Mouse (Mus musculus): ENCODE results near the gene Hist1h2ap. TPM values are rescaled to one million over a fixed set of nuclear protein-coding genes. Genes with fewer than 3 reads are reported as not detected.
"Not testable (repeated sequence)": the region's sequence is repeated elsewhere in the genome, so short reads cannot be mapped to it uniquely, and the experiment has no call there.

The Hist1h2ap gene
- polyA plus RNA-seq, 2 experiments = 95.9 to 6,963 TPM

DNA sequence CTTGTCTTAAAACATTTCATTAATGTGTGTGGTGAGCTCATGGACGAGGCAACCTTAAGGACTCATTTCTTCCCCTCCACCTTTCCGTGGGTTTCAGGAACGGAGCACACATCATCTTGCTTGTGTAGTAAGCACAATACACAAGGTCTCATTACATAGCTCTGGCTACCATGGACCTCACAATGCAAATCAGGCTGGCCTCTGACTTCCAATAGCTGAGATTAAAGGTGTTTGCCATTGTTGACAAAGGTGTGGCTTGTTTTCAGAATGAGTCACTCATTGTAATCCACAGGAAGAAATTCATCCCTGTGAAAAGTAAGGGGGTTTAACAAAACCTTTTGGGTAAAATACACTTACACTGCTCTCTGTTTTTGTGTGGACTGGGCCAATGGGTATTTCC lies 4.8 kb downstream of the Hist1h2ap start:
- TF ChIP-seq CTCF (IDR thresholded peaks at IDR 0.05; ENCODE audit: low read depth) (no peak), EP300 (IDR thresholded peaks at IDR 0.05; ENCODE audit: low read depth) (no peak)
- no peak for ATAC-seq (ENCODE audit: insufficient read depth)

GRCm38 (mm10) chr13:21820082-21820890 lies 13.0 kb downstream of the Hist1h2ap start:
- H3K4me2 ChIP-seq (ENCODE audit: low read depth); H3K9ac ChIP-seq (replicated peaks); H3K9me3 ChIP-seq (ENCODE audit: control insufficient read depth, low read length); DNase-seq (ENCODE audit: low read depth in 3 of 3, low spot score in 3 of 3); H3K27ac ChIP-seq; H3K36me3 ChIP-seq (replicated peaks; ENCODE audit: control insufficient read depth, insufficient read depth, low read depth); H3K4me1 ChIP-seq (replicated peaks; ENCODE audit: control insufficient read depth in 2 of 2, insufficient read depth in 2 of 2, low read length in 1 of 2); H3K4me3 ChIP-seq (ENCODE audit: insufficient read depth in 1 of 2, low read depth in 2 of 2, low read length in 2 of 2); H3K27me3 ChIP-seq (ENCODE audit: control insufficient read depth, insufficient read depth, low read length): not testable (repeated sequence)
- ATAC-seq (ENCODE audit: insufficient read depth) = peak; percentile 64
- WGBS (ENCODE audit: insufficient replicate concordance) = 73% methylated on average over 6 of the region's 16 CpGs

More for the DNA sequence above, 4.8 kb downstream of the Hist1h2ap start:
- no peak for DNase-seq (ENCODE audit: low read depth in 3 of 3, low spot score in 3 of 3)
- Histone ChIP-seq H3K9ac (replicated peaks) (peak overlapping the region; percentile 24; the same call in 1 of the 2 replicates), H3K4me2 (ENCODE audit: low read depth) (no peak overlapping the region), H3K36me3 (replicated peaks; ENCODE audit: control insufficient read depth, insufficient read depth, low read depth) (no peaks in the 10 kb centered on the region), H3K27me3 (ENCODE audit: control insufficient read depth, insufficient read depth, low read length) (no peaks in the 10 kb centered on the region), H3K4me3 (ENCODE audit: insufficient read depth in 1 of 2, low read depth in 2 of 2, low read length in 2 of 2) (no peak overlapping the region), H3K27ac (no peak overlapping the region), H3K9me3 (ENCODE audit: control insufficient read depth, low read length) (no peaks in the 10 kb centered on the region), H3K4me1 (replicated peaks; ENCODE audit: control insufficient read depth in 2 of 2, insufficient read depth in 2 of 2, low read length in 1 of 2) (peaks cover 0 to 2% of the 10 kb centered on the region in 2 experiments; a peak in 1 of 4 replicates)
- 80% methylated on average over 3 of the region's 3 CpGs for WGBS (ENCODE audit: insufficient replicate concordance)

GRCm38 (mm10) chr13:21812092-21812491 lies 21.2 kb downstream of the Hist1h2ap start:
- not testable (repeated sequence) for H3K9me3 ChIP-seq (ENCODE audit: control insufficient read depth, low read length); H3K27me3 ChIP-seq (ENCODE audit: control insufficient read depth, insufficient read depth, low read length); DNase-seq (ENCODE audit: low read depth in 3 of 3, low spot score in 3 of 3); H3K36me3 ChIP-seq (replicated peaks; ENCODE audit: control insufficient read depth, insufficient read depth, low read depth); H3K4me1 ChIP-seq (replicated peaks; ENCODE audit: control insufficient read depth in 2 of 2, insufficient read depth in 2 of 2, low read length in 1 of 2)
- peak overlapping the region; percentile 72 for H3K27ac ChIP-seq
- ATAC-seq (ENCODE audit: insufficient read depth) = peak; percentile 57
- WGBS (ENCODE audit: insufficient replicate concordance) = under 1% methylated on average over 12 of the region's 14 CpGs
- H3K9ac ChIP-seq (replicated peaks) = peak overlapping the region; percentile 50; the same call in 1 of the 2 replicates
- peak overlapping the region; percentile 38 for H3K4me2 ChIP-seq (ENCODE audit: low read depth)
- peak overlapping the region in 1 of 2 experiments; percentile 40; a peak in 1 of 4 replicates for H3K4me3 ChIP-seq (ENCODE audit: insufficient read depth in 1 of 2, low read depth in 2 of 2, low read length in 2 of 2)

- H3K9me3 ChIP-seq (ENCODE audit: control insufficient read depth, low read length); H3K36me3 ChIP-seq (replicated peaks; ENCODE audit: control insufficient read depth, insufficient read depth, low read depth); H3K4me1 ChIP-seq (replicated peaks; ENCODE audit: control insufficient read depth in 2 of 2, insufficient read depth in 2 of 2, low read length in 1 of 2); DNase-seq (ENCODE audit: low read depth in 3 of 3, low spot score in 3 of 3); H3K27me3 ChIP-seq (ENCODE audit: control insufficient read depth, insufficient read depth, low read length): not testable (repeated sequence)
- peak; percentile 37 for ATAC-seq (ENCODE audit: insufficient read depth)
- Histone ChIP-seq H3K9ac (replicated peaks) (peak within 1 kb of the TSS; percentile 50; the same call in 1 of the 2 replicates), H3K4me2 (ENCODE audit: low read depth) (peak within 1 kb of the TSS; percentile 38), H3K27ac (peak within 1 kb of the TSS; percentile 72), H3K4me3 (ENCODE audit: insufficient read depth in 1 of 2, low read depth in 2 of 2, low read length in 2 of 2) (peak within 1 kb of the TSS in 1 of 2 experiments; percentile 40; a peak in 1 of 4 replicates)
- no CpG with 5 or more reads among the region's 24 CpGs for WGBS (ENCODE audit: insufficient replicate concordance)
These were observed 21.8 kb downstream of the Hist1h2ap start, which contains the start of gene Hist1h4m for GRCm38 (mm10) chr13:21811539-21811938. Hist1h4m (plus strand) TSS chr13:21811746.

GRCm38 (mm10) chr13:21811074-21811473 lies 22.2 kb downstream of the Hist1h2ap start:
- not testable (repeated sequence) for H3K9ac ChIP-seq (replicated peaks); H3K4me2 ChIP-seq (ENCODE audit: low read depth); H3K4me1 ChIP-seq (replicated peaks; ENCODE audit: control insufficient read depth in 2 of 2, insufficient read depth in 2 of 2, low read length in 1 of 2); DNase-seq (ENCODE audit: low read depth in 3 of 3, low spot score in 3 of 3); H3K4me3 ChIP-seq (ENCODE audit: insufficient read depth in 1 of 2, low read depth in 2 of 2, low read length in 2 of 2); H3K36me3 ChIP-seq (replicated peaks; ENCODE audit: control insufficient read depth, insufficient read depth, low read depth); H3K9me3 ChIP-seq (ENCODE audit: control insufficient read depth, low read length); H3K27ac ChIP-seq; H3K27me3 ChIP-seq (ENCODE audit: control insufficient read depth, insufficient read depth, low read length)
- no CpG with 5 or more reads among the region's 8 CpGs for WGBS (ENCODE audit: insufficient replicate concordance)
- ATAC-seq (ENCODE audit: insufficient read depth) = peak; percentile 11

- not testable (repeated sequence) for H3K27me3 ChIP-seq (ENCODE audit: control insufficient read depth, insufficient read depth, low read length); H3K27ac ChIP-seq; H3K9ac ChIP-seq (replicated peaks); H3K9me3 ChIP-seq (ENCODE audit: control insufficient read depth, low read length); DNase-seq (ENCODE audit: low read depth in 3 of 3, low spot score in 3 of 3); H3K4me3 ChIP-seq (ENCODE audit: insufficient read depth in 1 of 2, low read depth in 2 of 2, low read length in 2 of 2); H3K4me2 ChIP-seq (ENCODE audit: low read depth); H3K36me3 ChIP-seq (replicated peaks; ENCODE audit: control insufficient read depth, insufficient read depth, low read depth); H3K4me1 ChIP-seq (replicated peaks; ENCODE audit: control insufficient read depth in 2 of 2, insufficient read depth in 2 of 2, low read length in 1 of 2)
- ATAC-seq (ENCODE audit: insufficient read depth) = peak; percentile 83
- WGBS (ENCODE audit: insufficient replicate concordance) = no CpG with 5 or more reads among the region's 23 CpGs
These were observed 23.2 kb downstream of the Hist1h2ap start, which contains the start of the genes Hist1h2bq and Hist1h2ao for GRCm38 (mm10) chr13:21810073-21810472. Hist1h2bq (minus strand) TSS chr13:21810197. Hist1h2ao (plus strand) TSS chr13:21810465.

DNA sequence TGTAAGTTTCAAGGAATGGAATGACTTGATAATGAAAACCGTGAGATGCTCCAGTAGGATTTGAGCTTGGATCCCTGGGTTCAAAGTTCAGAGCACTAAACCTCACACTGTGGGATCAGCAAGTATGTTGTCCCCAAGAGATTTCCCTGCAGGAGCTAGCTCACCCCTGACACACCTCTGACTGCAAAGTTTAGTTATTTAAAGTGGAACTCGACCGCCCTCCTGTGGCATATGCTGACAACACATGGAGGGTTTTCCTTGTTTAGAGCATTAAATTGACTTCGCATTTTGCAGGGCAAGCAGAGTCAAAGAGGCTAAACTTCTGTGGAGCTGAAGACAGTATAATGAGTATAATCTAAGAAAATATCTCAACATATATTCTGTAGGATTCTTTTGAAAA lies 30.2 kb downstream of the Hist1h2ap start:
- not testable (repeated sequence) for H3K9me3 ChIP-seq (ENCODE audit: control insufficient read depth, low read length); H3K27me3 ChIP-seq (ENCODE audit: control insufficient read depth, insufficient read depth, low read length); DNase-seq (ENCODE audit: low read depth in 3 of 3, low spot score in 3 of 3); H3K4me3 ChIP-seq (ENCODE audit: insufficient read depth in 1 of 2, low read depth in 2 of 2, low read length in 2 of 2); H3K4me2 ChIP-seq (ENCODE audit: low read depth); H3K4me1 ChIP-seq (replicated peaks; ENCODE audit: control insufficient read depth in 2 of 2, insufficient read depth in 2 of 2, low read length in 1 of 2); H3K9ac ChIP-seq (replicated peaks); H3K27ac ChIP-seq; H3K36me3 ChIP-seq (replicated peaks; ENCODE audit: control insufficient read depth, insufficient read depth, low read depth)
- WGBS (ENCODE audit: insufficient replicate concordance) = no CpG with 5 or more reads among the region's 4 CpGs
- peak; percentile 52; the same call in 1 of the 2 replicates for ATAC-seq (ENCODE audit: insufficient read depth)

GRCm38 (mm10) chr13:21797163-21797562 lies 36.1 kb downstream of the Hist1h2ap start:
- H3K4me2 ChIP-seq (ENCODE audit: low read depth); H3K36me3 ChIP-seq (replicated peaks; ENCODE audit: control insufficient read depth, insufficient read depth, low read depth); H3K4me1 ChIP-seq (replicated peaks; ENCODE audit: control insufficient read depth in 2 of 2, insufficient read depth in 2 of 2, low read length in 1 of 2); H3K9ac ChIP-seq (replicated peaks); H3K27ac ChIP-seq; H3K9me3 ChIP-seq (ENCODE audit: control insufficient read depth, low read length); H3K4me3 ChIP-seq (ENCODE audit: insufficient read depth in 1 of 2, low read depth in 2 of 2, low read length in 2 of 2); H3K27me3 ChIP-seq (ENCODE audit: control insufficient read depth, insufficient read depth, low read length); DNase-seq (ENCODE audit: low read depth in 3 of 3, low spot score in 3 of 3): not testable (repeated sequence)
- ATAC-seq (ENCODE audit: insufficient read depth) = peak; percentile 69; the same call in 1 of the 2 replicates
